Mouse (Mus musculus): ENCODE measurements at regions not wholly inside any gene's neighbourhood (a gene's known extent, or its start where the extent isn't known, plus 50 kb on each side); places are given as distances from the start of the nearest gene placed in this dataset.

DNA sequence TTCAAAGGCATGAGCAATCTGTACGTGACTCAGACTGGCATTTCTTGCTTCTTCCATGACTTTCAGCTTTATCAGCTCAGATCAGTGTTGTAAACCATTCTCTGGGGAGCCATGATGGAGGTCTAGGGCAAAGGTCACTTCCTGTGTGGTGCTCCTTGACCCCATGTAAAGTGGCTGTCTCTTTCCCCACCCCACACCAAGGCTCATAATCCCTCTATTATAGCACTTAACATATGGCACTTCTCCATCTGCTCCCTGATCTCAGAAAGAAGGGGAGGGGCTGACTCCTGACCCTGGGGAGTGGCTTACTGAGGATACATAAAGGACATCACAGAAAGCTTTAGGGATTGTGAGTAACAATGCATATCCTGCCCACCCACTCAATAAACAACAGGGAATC is 623.1 kb downstream of the Efnb2 start:
- TF ChIP-seq HCFC1 (IDR thresholded peaks at IDR 0.05; ENCODE audit: borderline replicate concordance, insufficient read depth, low read length) (no peak), ZNF384 (IDR thresholded peaks at IDR 0.05; ENCODE audit: low read depth, low read length) (no peak), CHD2 (IDR thresholded peaks at IDR 0.05; ENCODE audit: low read depth, low read length) (no peak), MAFK (IDR thresholded peaks at IDR 0.05; ENCODE audit: insufficient read depth, low read depth, low read length) (no peak), ZC3H11A (IDR thresholded peaks at IDR 0.05; ENCODE audit: borderline replicate concordance, low read depth, low read length) (no peak)

Measured in ES-E14 (cell line).